Mouse (Mus musculus) layer of hippocampus, postnatal 10 days (tissue): Measurements from ENCODE around the gene Cap2. TPM values are rescaled to one million over a fixed set of nuclear protein-coding genes. Genes with fewer than 3 reads are reported as not detected.

ENCODE experiments used
- DNase-seq, 2 experiments: peaks; one replicate each; pipeline ENCODE4 v3.0.0; 2021; ENCODE audit warnings: low spot score in 2 of 2
- total RNA-seq, 2 experiments: library from RNA; stranded (reverse); gene quantifications; 2 replicates each; pipeline ENCODE4 v1.2.3; 2021

Gene Cap2
- total RNA-seq, 2 experiments from 2014 or later, result 69.4 to 72.4 TPM

DNA sequence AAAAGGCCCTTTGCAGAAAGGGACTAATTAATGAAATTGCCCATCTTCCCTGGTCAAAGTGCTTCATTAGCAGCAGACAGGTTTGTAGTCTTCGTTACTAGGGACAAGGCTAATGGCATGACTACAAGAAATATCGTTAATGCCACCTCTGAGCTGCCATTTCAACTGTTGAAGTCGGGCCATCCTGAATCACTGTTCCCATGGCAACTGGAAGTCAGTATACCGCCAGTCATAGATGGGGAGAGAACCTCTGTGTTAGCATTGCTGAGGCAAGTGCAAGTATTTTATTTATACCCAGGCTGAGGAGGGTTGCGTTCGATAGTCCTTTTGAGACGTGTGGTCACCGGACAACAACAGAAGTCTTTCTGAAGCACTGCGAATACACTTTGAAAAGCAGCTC lies 53.1 kb downstream of the Cap2 start:
- DNase-seq, result no peak

DNA sequence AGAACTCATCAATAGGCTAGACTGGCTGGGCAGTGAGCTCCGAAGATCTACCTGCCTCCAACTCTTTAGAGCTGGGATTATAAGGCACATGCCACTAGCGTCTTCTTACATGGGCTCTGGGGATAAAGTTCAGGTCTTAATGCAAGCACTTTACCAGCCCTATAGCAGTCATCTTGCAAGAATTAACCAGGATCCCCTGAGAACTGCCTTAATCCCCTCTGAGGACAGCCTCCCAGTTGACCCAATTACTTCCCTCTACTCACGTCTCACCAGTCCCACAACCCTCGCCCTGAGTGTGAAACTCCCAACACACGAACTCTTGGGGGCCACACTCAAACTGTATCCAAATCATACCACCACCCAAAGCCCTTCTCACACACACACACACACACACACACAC lies 64.3 kb downstream of the Cap2 start:
- no peak for DNase-seq

DNA sequence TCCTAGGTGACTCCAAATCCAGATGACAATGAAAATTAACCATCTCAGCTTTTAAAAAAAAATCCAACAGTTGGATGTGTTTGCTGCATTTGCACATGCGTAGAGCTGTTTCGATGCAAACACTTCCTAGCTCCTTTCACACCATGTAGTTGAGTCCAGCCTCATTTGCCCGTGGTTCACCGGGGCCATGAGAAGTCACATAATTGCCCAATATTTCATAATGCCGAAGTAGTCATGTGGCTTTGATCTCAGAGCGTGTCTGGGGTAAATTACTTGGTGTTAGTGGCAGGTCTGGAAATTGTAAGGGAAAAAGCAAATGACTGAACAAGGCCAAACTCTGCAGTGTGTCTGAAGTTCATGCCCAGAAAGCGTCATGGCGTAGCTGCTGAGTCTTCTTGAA lies 67.8 kb downstream of the Cap2 start:
- no peak for DNase-seq

DNA sequence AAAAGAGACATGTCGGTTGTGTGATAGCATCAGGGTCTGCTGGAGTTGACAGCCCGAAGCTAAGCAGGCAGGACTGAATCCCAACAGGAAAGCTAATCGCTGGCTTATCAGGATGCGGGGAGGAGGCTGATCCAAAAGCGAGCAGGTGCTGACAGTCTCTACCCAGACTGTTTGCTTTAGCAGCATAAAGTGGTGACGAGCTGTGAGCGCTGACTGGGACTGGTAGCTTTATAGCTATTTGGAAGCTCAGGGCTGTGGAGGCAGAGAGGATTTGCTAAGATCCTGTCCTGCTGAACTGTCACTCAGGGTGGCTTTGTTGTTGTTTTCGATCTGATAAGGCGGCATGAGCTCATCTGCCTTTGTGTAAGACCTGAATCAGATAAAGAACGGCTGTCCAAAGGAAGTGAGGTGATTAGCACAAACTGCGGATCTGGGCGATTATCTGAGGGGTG lies 69.5 kb downstream of the Cap2 start:
- DNase-seq, result peak; percentile 56 to 70

DNA sequence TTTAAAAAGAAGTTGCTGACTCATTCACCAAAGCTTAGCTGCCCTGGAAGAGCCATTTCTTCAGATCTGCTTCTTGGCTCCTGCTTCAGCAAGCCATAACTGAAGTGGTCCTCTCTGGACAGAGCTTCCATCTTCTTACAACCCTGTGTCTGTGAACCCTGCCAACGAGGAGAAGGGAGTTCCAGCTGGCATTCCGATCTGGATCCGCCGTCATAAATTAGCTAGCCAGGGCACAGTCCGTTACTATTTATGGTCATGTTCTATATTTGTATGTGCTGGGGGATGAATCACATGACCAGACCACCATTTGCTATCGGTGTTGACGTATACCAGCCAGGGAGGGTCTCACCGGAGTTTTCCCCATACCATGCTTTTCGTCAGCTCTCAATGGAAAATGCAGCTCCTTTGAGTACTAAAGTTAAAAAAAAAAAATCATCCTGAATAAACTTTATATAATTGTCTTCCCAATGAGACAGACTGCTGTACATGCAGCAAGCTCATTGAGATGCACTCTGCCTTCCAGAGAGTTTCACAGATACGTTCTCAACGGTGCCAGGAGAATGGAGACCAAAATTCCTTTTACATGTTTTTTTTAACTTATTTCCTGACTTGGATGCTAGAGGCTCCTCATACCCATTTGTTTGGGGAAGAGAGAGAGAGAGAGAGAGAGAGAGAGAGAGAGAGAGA lies 70.5 kb downstream of the Cap2 start:
- DNase-seq, result peak; percentile 43 to 51

DNA sequence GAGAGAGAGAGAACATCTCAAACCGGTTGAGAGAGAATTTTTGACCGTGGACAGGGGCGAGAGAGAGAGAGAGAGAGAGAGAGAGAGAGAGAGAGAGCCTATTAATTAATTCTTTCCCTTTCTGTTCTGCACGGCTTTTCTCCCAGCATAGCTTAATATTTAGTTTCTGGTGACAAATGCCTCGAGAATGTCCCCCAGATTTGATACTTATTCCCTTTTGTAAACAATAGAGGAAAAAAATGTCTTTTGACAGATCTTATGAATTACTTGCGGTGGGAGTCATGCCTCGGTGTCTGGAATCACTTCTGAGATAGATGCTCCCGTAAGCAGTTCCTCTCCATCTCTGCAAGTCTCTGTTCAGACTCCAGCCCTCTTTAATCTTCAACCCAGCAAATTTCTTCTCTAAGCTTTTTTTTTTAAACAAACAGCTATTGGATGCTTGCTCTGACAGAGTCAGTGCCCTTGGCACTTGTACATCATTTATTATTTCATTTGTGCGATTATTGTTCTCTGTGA lies 71.1 kb downstream of the Cap2 start:
- DNase-seq, result no peak

DNA sequence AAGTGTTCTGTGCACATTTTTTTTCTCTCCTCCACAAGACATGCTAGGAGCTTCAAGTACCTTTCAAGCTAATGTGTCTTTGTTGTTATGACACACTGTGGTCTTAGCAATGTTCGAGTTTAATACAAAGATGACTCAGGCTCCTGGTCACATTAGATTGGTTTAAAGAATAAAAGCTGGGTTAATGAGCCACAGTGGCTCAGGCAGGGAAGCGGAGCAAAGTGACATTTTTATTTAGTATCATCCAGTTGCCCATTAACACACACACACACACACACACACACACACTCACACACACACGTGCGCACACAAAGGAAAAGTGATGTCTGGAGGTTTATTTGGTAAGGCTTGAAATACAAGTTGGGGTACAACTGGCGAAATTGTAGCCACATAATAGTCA lies 72.6 kb downstream of the Cap2 start:
- no peak for DNase-seq

DNA sequence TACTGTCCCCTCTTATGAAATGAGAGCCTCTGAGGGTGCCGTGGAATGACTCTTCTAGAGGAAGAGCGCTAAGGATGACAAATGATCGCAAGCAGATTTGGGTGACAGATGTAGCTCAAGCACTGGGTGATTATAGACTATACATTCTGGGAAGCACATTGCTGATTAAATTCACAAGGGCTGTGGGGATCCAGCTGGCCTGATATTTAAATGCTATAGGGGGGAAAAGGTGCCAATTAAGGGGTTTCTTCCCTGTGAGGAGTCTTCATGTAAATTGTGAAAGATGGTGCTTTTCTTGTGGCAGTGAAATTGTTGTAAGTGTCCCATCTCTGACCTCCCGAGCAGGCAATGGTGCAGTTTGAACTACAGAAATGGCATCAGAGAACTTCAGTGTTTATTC lies 73.1 kb downstream of the Cap2 start:
- DNase-seq, result no peak

DNA sequence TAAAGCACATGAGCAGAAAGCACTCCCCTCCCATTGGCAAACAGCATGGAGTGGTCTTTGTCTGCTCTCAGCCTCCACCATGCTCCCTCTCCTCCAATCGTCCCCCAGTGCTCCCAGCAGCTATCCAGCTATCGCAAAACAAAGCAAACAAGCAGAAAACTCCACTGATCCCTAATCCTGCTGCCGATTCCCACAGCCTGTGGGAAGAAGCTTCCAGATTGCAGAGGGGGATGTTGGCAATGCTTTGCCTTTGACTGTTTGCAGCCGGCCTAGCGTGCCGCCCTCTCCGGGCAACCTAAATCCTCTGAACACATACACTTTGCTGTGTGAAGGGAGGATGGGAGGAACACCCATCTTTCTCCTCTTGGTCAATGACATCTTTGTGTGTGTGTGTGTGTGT lies 83.2 kb downstream of the Cap2 start:
- peak; percentile 48 to 52 for DNase-seq

DNA sequence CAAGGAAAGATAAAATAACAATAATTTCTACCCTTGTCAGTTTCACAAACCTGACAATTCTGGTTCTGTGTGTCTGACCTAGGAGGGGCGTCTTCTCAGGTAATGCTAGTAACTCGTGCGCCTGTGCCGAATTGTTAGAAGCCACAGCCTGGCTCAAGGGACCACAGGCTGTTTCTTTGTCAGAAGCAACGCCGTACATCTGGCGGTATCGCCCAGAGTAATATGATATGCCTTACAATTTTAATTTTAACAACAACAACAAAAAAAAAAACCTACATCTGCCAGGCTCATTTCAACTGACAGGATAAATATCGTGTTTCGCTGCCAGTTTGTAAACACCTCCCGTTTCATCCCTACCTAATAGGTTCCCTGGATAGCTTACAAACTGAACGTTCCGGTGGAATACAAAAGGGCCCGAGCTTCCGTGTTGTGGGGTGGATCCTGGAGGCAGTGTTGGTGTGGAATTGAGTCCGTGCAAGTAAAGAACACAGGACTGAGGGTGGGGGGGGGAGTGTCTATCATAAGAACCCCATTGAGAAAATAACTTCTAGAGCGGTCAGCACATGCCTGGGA lies 86.2 kb downstream of the Cap2 start:
- no peak for DNase-seq

DNA sequence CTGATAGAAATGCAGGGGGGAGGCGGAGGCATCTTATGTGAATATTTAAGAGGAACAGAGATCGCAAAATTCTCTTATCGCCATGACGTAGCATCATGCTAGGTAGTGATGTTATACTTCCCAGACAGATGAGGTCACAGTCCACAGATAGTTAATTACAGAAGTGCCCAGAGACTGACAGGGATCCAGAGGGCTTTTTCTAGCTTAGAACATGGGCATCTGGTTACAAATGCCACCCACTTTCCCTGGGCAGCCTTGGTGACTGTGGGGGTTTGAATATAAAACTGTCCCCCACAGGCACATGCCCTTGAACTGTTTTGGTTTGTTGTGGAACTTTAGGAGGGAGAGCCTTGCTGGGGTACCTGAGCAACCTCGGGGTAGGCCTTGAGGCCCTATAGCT lies 87.0 kb downstream of the Cap2 start:
- DNase-seq, result no peak

DNA sequence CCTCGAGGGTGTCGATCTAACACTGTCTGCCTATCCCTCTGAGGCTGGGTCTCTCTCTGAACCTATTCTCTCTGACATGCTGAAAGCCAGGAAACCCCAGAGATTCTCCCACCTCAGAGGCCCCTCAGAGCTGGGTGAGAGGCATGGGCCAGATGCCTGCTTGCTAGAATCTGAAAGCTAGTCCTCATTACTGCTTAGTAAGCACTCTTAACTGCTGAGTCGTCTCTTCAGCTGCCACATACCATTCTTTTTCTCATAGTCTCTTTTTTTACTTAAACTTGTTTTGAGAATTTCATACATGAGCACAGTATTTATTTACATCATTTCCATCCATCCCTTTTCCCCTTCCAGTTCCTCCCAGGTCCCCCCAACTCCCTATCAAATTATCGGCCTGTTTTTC lies 89.2 kb downstream of the Cap2 start:
- no peak for DNase-seq

DNA sequence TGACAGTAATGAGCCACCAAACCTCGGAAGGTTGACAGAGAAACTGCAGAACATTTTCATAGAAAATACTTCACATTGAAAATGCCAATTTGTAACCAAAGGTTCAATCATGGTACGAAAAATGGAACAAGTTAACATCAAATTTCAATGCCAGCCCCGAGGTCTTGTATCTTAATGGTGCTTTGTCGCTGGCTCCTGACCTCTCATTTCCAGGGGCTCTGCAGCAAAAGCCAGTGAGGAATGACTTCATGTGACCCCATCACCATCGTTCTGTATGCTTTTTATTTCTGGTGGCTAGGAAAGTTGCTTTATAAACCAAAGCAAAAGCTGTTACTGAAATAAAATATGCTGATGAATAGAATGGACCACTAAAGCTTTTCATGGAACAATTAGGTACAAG lies 99.0 kb downstream of the Cap2 start:
- no peak for DNase-seq

DNA sequence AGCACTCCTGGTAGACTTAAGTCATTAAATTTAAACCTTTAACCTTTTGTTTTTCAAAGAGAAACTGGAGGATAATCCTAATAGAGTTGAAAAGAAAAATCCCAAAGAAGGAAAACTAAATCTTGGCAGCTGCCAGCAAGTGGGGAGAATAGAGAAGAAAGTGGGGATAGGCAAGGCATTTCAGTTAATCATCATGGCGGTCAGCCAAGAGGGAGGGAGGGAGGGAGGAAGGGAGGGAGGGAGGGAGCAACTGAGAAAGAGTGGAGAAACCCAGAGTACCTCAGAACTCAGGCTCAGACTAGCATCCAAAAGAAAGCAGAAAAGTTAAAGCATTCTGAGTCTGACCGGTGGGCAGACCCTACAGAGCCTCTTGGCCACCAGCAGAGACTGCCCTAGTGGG lies 99.7 kb downstream of the Cap2 start:
- DNase-seq, result no peak

DNA sequence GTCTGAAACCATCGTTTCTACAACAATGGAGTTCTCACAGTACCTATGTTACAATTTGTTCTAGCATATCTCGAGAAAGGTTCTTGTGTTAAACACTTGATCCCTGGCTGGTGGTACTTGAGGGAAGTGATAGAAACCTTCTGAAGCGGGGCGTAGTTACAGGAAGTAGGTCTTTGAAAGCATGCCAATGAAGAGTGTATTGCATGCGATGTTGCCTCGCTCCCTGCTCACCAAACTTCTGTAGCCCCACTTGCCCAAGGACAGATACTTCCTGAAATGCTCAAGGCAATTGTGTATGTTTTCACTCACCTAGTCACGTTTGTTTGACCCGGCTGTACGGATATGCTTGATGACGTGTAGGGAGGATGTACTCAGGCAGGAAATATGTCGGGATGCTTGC lies 101.0 kb downstream of the Cap2 start:
- DNase-seq, result no peak

DNA sequence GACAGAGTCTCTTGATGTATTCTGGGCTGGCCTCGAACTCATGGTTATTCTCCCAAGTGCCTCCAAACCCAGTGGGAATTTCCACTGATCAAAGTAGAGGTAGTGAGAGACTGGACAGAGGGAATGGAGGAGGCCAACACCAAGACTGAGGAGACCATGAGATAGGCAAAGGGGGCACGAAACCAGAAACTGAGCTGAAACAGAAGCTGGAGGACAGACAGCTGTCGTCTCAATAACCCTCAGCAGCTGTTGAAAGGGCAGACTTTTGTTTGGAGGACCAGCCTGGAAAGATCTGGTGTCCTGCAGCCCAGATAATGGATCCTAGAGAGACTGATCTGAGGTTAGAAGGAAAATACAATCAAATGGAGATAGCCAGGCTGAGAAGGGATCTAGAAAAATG lies 109.4 kb downstream of the Cap2 start:
- DNase-seq, result no peak

DNA sequence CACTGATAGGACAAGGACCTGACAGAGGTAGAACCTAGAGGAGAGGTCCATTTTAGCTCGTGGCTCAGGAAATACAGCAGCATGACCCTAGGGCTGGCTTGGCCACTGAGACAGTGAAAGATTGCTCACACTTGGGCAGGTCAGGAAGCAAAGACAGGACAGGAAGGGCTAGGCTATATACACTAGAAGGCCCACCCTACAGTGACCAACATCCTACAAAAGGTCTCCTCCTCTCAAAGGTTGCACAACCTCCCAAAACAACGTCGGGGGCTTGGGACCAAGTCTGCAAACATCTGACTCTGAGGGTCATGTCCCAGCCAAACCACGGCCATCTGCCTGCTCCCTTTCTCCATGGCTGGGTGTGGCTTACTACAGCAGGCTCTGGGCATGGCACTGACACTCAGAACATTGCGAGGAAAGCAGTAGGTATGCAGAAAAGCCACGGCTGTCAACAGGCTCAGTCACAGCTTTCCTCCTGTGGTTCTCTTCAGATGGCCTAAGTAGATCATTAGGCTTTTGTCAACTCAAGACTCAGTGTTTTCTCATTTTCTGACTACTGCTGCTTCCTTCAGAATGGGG lies 112.1 kb downstream of the Cap2 start:
- DNase-seq, result no peak

DNA sequence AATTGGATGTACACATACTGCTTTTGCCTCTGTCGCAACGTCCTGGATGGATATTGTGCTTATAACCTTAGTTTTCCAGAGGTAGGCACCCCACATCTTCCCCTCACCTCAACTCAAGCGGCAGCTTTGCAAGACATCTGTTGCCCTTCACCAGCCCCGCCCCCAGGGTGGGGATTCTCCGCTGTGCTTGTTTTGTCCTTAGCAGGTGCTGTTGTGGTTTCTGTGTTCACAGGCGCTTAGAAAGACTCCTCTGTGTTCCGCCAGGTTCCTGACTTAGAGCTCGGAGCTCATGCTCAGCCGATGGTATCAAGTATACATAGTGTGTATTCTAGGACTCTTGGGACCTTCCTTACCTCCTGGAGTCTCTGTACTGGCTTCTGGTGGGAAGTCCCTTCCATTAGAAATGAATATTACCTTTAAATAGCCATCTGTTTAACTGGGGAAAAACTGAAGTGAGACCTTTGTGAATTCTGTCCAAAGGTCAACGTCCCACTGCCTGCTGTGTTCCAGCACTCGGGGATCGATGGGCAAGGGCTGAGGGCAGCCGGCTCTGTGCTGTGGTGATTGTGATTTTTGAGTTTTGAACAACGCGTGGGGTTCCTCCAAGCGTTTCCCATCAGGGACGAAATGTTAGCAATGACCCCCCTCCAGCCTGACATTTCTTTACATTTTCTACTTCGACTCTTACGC lies 115.2 kb downstream of the Cap2 start:
- DNase-seq, result no peak

DNA sequence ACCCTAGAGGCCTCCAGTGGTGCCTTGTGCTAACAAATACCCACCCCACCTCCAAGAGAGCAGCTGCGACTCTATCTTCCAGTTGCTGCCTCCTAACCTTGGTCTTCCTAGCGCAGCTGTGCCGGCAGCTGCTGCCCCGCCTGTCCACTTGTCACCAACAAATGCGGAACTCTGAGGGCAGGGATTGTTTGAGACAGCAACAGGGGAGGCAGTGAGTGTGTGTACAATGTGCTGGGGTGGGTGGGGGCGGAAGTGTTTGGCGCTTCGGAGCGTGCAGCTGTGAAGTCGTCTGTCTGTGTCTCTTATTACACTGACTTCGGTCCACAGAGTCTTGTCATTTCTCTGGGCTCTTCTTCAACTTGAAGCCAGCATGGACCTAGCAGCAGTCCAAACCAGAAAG lies 118.0 kb downstream of the Cap2 start:
- DNase-seq, result no peak

DNA sequence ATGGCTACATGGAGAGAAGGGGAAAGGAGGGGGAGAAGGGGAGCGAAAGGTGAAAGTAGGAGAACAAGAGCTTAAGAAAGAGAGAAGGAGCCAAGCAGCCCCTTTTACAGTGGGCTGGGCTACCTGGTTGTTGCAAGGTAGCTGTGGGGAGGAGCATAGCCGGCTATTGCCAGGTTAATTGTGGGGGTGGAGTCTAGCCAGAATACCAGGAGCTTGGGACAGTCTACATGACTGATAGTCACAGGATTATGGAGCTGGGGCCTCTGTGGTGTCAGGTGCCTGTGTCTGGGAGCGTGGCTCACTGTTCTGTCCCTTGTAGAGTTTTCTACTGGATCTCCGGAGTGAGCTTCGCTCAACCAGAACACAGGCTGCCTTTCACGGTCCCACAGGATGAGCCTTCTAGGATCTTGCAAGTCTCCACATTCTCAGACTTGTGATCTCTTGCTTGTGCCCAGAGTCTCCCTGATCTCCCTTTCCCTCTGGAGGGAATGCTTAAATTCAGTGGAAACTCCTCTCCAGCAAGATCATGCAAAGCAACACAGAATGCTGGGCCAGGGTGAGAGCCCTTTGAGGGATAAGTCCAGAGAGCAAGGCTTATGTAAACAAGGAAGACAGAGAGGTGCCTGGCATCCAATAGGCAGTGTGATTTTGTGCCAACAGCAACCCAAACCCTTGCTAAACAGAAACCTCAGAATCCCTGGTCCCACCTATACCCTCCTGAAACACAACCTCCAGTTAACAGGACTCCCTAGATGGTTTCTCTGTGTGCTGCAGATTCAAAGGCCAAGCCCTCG lies 119.5 kb downstream of the Cap2 start:
- no peak for DNase-seq

DNA sequence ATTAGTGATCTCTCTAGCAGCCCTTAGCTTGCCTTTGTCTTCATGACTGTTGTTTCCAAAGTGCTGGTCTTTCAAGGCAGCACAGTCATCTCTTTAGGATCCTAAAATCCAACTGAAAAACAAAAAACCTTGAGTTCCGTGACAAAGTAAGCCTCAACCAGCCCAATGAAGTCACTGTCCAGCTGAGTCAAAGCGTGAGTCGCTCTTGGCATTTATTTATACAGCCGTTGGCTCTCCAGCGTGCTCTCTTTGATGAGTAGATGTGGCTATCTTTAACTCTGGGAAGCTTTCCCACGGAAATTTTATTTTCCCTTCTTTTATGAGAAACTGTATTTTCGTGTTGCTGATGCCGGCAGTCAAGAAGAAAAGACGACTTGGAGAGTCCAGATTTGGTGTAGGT lies 125.0 kb downstream of the Cap2 start:
- DNase-seq, result no peak
